Mouse (Mus musculus) neural tube, embryonic 14.5 days (tissue): ENCODE data around the gene Gm12845. TPM values are rescaled to one million over a fixed set of nuclear protein-coding genes. Genes with fewer than 3 reads are reported as not detected.

Source experiments
- ATAC-seq: fragments of 200-750 bp; cut with Nextera tagmentation; 2 replicates; pipeline ENCODE4 v1.8.0; 2017; ENCODE audit warnings: low read depth, mild to moderate bottlenecking, moderate TSS enrichment, moderate library complexity
- H3K27ac ChIP-seq: fragments of 300-500 bp; sonication (generic); 2 replicates; pipeline ENCODE4 v1.5.1; 2014; ENCODE audit warnings: low read depth, mild to moderate bottlenecking, control low read depth, low read length, moderate library complexity, mixed read lengths
- H3K27me3 ChIP-seq: fragments of 300-500 bp; sonication (generic); 2 replicates; pipeline ENCODE4 v1.6.1; 2014; ENCODE audit warnings: low read length; ENCODE audit not compliant: control insufficient read depth, insufficient read depth
- H3K36me3 ChIP-seq: fragments of 300-500 bp; sonication (generic); 2 replicates; pipeline ENCODE4 v1.6.1; 2014; ENCODE audit warnings: low read length, mixed read lengths; ENCODE audit not compliant: control insufficient read depth, insufficient read depth
- H3K4me1 ChIP-seq: fragments of 300-500 bp; sonication (generic); 2 replicates; pipeline ENCODE4 v1.6.1; 2014; ENCODE audit warnings: low read length; ENCODE audit not compliant: control insufficient read depth, insufficient read depth
- H3K4me2 ChIP-seq: fragments of 300-500 bp; sonication (generic); 2 replicates; pipeline ENCODE4 v1.6.1; 2014; ENCODE audit warnings: mild to moderate bottlenecking, low read depth, low read length, control low read depth
- H3K4me3 ChIP-seq: fragments of 300-500 bp; sonication (generic); 2 replicates; pipeline ENCODE4 v1.5.1; 2014; ENCODE audit warnings: low read depth, low read length, control low read depth, mixed read lengths
- H3K9ac ChIP-seq: fragments of 300-500 bp; sonication (generic); replicated peaks from 2 replicates; pipeline ENCODE4 v1.6.1; 2014; ENCODE audit warnings: low read depth, mild to moderate bottlenecking, control low read depth, low read length, mixed read lengths
- H3K9me3 ChIP-seq: fragments of 300-500 bp; sonication (generic); 2 replicates; pipeline ENCODE4 v1.6.1; 2016; ENCODE audit warnings: low read length; ENCODE audit not compliant: control insufficient read depth
- WGBS: fragments of 180-500 bp; shearing (Covaris S2); extraction: QIAGEN DNeasy Blood & Tissue Kit; methylation state at CpG from one replicate; pipeline ENCODE4 v1.1.7; 2014; 5-methylcytosine and 5-hydroxymethylcytosine counted together
- polyA plus RNA-seq: library from polyadenylated mRNA; unstranded; fragments of >200 nt; fragmentation: Nextera tagmentation; extraction: Ambion mirVana; gene quantifications from 2 replicates; pipeline ENCODE4 v1.2.1, GENCODE M21; 2014

Gene Gm12845
- polyA plus RNA-seq, 1 experiment from 2014 or later: not detected

GRCm38 (mm10) chr4:117772960-117773359 is 48.7 kb downstream of the Gm12845 start:
- no peak for ATAC-seq
- Histone ChIP-seq H3K36me3 (no peaks in the 10 kb centered on the region), H3K27me3 (no peaks in the 10 kb centered on the region), H3K4me3 (no peak overlapping the region), H3K4me2 (no peak overlapping the region), H3K9ac (no peak overlapping the region), H3K4me1 (no peaks in the 10 kb centered on the region), H3K27ac (no peak overlapping the region), H3K9me3 (no peaks in the 10 kb centered on the region)
- WGBS: 72% methylated on average over 9 of the region's 9 CpGs

Other genes starting within 250 kb of the Gm12845 start
- 73.4 and 83.9 TPM in 2 replicates for gene Rnf220, start 227.4 kb upstream of the Gm12845 start, polyA plus RNA-seq
- gene Eri3, start 174.0 kb upstream of the Gm12845 start, polyA plus RNA-seq: 210 and 291 TPM in 2 replicates
- gene Dmap1, start 42.1 kb upstream of the Gm12845 start, polyA plus RNA-seq: 81.3 and 87.5 TPM in 2 replicates
- not detected in 2 replicates for gene Klf17, start 41.2 kb downstream of the Gm12845 start, polyA plus RNA-seq
- gene Slc6a9, start 110.1 kb downstream of the Gm12845 start, polyA plus RNA-seq: 32.7 and 42.9 TPM in 2 replicates
- 1.4 and 2.6 TPM in 2 replicates for gene Ccdc24, start 148.1 kb downstream of the Gm12845 start, polyA plus RNA-seq
- gene B4galt2, start 159.1 kb downstream of the Gm12845 start, polyA plus RNA-seq: 68.7 and 73.6 TPM in 2 replicates
- gene Atp6v0b, start 162.9 kb downstream of the Gm12845 start, polyA plus RNA-seq: 578 and 652 TPM in 2 replicates
- 21.5 and 22.9 TPM in 2 replicates for gene Dph2, start 167.6 kb downstream of the Gm12845 start, polyA plus RNA-seq
- 61.7 and 65.7 TPM in 2 replicates for gene Ipo13, start 190.6 kb downstream of the Gm12845 start, polyA plus RNA-seq
- gene Artn, start 205.4 kb downstream of the Gm12845 start, polyA plus RNA-seq: 0.84 and 1.3 TPM in 2 replicates